Mouse (Mus musculus) thymus, postnatal 36 days (tissue): Measurements from ENCODE around the gene Csk.
A peak's percentile ranks its signal among the peaks of the same experiment; 100 is the strongest.

ENCODE experiments used
- DNase-seq, 2 experiments: peaks; one replicate each; pipeline ENCODE4 v3.0.0; 2022; ENCODE audit warnings: mixed read lengths in 2 of 2

Gene Csk

GRCm38 (mm10) chr9:57637741-57638322 is 15.6 kb downstream of the Csk start:
- peak in 1 of 2 experiments; percentile 50 for DNase-seq

GRCm38 (mm10) chr9:57637272-57637671 is 16.2 kb downstream of the Csk start:
- DNase-seq, result peak in 1 of 2 experiments; percentile 9

- peak; percentile 56 to 67 for DNase-seq
Observed at GRCm38 (mm10) chr9:57633481-57634024, 19.9 kb downstream of the Csk start.

GRCm38 (mm10) chr9:57629118-57629874 is 24.1 kb downstream of the Csk start:
- DNase-seq, result peak; percentile 74 to 78

GRCm38 (mm10) chr9:57628717-57629116 is 24.7 kb downstream of the Csk start:
- no peak for DNase-seq

- DNase-seq, result peak; percentile 2 to 11
Observed at GRCm38 (mm10) chr9:57627892-57628291, 25.5 kb downstream of the Csk start.

- DNase-seq, result peak in 1 of 2 experiments; percentile 23
Observed at GRCm38 (mm10) chr9:57627191-57627590, 26.2 kb downstream of the Csk start.

- peak in 1 of 2 experiments; percentile 19 for DNase-seq
Observed at GRCm38 (mm10) chr9:57625674-57626500, 27.5 kb downstream of the Csk start.

GRCm38 (mm10) chr9:57624295-57624694 is 29.1 kb downstream of the Csk start:
- peak in 1 of 2 experiments; percentile 15 for DNase-seq

GRCm38 (mm10) chr9:57620674-57621073 is 32.8 kb downstream of the Csk start, which contains the start of gene Lman1l:
Gene Lman1l (minus strand): TSS chr9:57620774.
- DNase-seq, result no peak

GRCm38 (mm10) chr9:57618854-57619253 is 34.6 kb downstream of the Csk start:
- DNase-seq, result no peak

- no peak for DNase-seq
Observed at GRCm38 (mm10) chr9:57617556-57618169, 35.8 kb downstream of the Csk start.

GRCm38 (mm10) chr9:57614786-57615185 is 38.6 kb downstream of the Csk start:
- no peak for DNase-seq

- no peak for DNase-seq
Observed at GRCm38 (mm10) chr9:57613975-57614374, 39.5 kb downstream of the Csk start.

- DNase-seq, result no peak
Observed at GRCm38 (mm10) chr9:57612587-57612986, 40.8 kb downstream of the Csk start.

GRCm38 (mm10) chr9:57610359-57610826 is 43.0 kb downstream of the Csk start:
- no peak for DNase-seq

- no peak for DNase-seq
Observed at GRCm38 (mm10) chr9:57609803-57610202, 43.6 kb downstream of the Csk start.

- no peak for DNase-seq
Observed at GRCm38 (mm10) chr9:57606139-57606851, 47.1 kb downstream of the Csk start, which contains the start of gene Cplx3. Gene Cplx3 (minus strand): TSS chr9:57606281.

GRCm38 (mm10) chr9:57605503-57605902 is 47.9 kb downstream of the Csk start:
- DNase-seq, result no peak

- no peak for DNase-seq
Observed at GRCm38 (mm10) chr9:57604875-57605274, 48.6 kb downstream of the Csk start.

GRCm38 (mm10) chr9:57602098-57602497 is 51.3 kb downstream of the Csk start:
- DNase-seq, result no peak

- DNase-seq, result no peak
Observed at GRCm38 (mm10) chr9:57601353-57601706, 52.1 kb downstream of the Csk start.
